Mouse (Mus musculus): ENCODE data around the gene Kdm2b. TPM values are rescaled to one million over a fixed set of nuclear protein-coding genes. Genes with fewer than 3 reads are reported as not detected.

Kdm2b gene
- total and polyA plus RNA-seq, 3 experiments, result 29.2 to 48.9 TPM; not detected in 1

DNA sequence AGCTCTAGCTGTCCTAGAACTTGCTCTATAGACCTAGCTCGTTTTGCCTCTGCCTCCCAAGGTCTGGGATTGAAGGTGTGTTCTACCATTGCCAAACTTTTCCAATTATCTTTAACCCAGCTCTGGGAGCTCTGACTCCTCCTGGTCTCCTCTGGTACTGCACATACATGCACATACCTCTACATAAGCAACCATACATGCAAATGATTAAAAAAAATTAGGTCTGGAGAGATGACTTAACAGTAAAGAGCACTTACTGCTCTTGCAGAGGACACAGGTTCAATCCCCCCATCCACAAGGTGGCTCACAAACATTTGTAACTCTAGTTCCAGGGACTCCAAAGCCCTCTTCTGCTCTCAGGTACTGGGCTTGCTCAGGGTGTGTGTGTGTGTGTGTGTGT is 165.6 kb downstream of the Kdm2b start:
- peaks cover 2 to 17% of the 10 kb centered on the region in 2 experiments for H3K36me3 ChIP-seq (ENCODE audit: control insufficient read depth in 1 of 2, insufficient read depth in 2 of 2, low read length in 2 of 2)
- H3K4me1 ChIP-seq (ENCODE audit: control insufficient read depth in 1 of 2, insufficient read depth in 2 of 2, low read length in 2 of 2), result peaks cover 12 to 17% of the 10 kb centered on the region in 2 experiments
- peak; percentile 54 for DNase-seq (ENCODE audit: low read depth, low spot score)
- H3K9ac ChIP-seq (ENCODE audit: control insufficient read depth, low read depth, low read length, poor library complexity, severe bottlenecking), result no peak overlapping the region
- H3K27ac ChIP-seq (ENCODE audit: control insufficient read depth, low read depth, low read length), result no peak overlapping the region
- no peak overlapping the region for H3K4me3 ChIP-seq (ENCODE audit: control insufficient read depth in 1 of 2, insufficient read depth in 1 of 2, low read depth in 2 of 2, low read length in 2 of 2)
- H3K9me3 ChIP-seq (replicated peaks; ENCODE audit: insufficient read depth, low read length), result no peaks in the 10 kb centered on the region
- peaks cover 8% of the 10 kb centered on the region for H3K79me2 ChIP-seq (ENCODE audit: control insufficient read depth, insufficient read depth, low read length, poor library complexity)
- no peaks in the 10 kb centered on the region for H3K27me3 ChIP-seq (ENCODE audit: control insufficient read depth in 1 of 2, insufficient read depth in 2 of 2, low read length in 2 of 2)
- no peak for TF ChIP-seq RAD21 (IDR thresholded peaks at IDR 0.05; ENCODE audit: low read depth, low read length)
- TF ChIP-seq ZNF384 (IDR thresholded peaks at IDR 0.05; ENCODE audit: low read depth, low read length), result no peak; the same call in 1 of the 2 replicates
- TF ChIP-seq ZMIZ1 (IDR thresholded peaks at IDR 0.05; ENCODE audit: low read depth, low read length), result no peak
- TF ChIP-seq ETS1 (IDR thresholded peaks at IDR 0.05; ENCODE audit: low read depth, low read length), result no peak
- TF ChIP-seq CTCF (IDR thresholded peaks at IDR 0.05 in 2 of 3, conservative IDR thresholded peaks at IDR 0.05 in 1 of 3; ENCODE audit: control insufficient read depth in 1 of 3, insufficient read depth in 1 of 3, low read depth in 2 of 3, low read length in 3 of 3, poor library complexity in 1 of 3, severe bottlenecking in 1 of 3), result peak in 1 of 3 experiments; percentile 34; a peak in 3 of 6 replicates
- peak; percentile 10; the same call in 1 of the 2 replicates for TF ChIP-seq SMC3 (IDR thresholded peaks at IDR 0.05; ENCODE audit: low read depth, low read length)
- no peak for TF ChIP-seq POLR2AphosphoS2 (IDR thresholded peaks at IDR 0.05; ENCODE audit: low read length)
- no peak for TF ChIP-seq TAL1 (IDR thresholded peaks at IDR 0.05; ENCODE audit: low read length)
- TF ChIP-seq MEF2A (IDR thresholded peaks at IDR 0.05; ENCODE audit: extremely low read depth, insufficient replicate concordance, low read depth, low read length, poor library complexity, severe bottlenecking), result no peak
- no peak for TF ChIP-seq ZC3H11A (IDR thresholded peaks at IDR 0.05; ENCODE audit: low read depth, low read length)

DNA sequence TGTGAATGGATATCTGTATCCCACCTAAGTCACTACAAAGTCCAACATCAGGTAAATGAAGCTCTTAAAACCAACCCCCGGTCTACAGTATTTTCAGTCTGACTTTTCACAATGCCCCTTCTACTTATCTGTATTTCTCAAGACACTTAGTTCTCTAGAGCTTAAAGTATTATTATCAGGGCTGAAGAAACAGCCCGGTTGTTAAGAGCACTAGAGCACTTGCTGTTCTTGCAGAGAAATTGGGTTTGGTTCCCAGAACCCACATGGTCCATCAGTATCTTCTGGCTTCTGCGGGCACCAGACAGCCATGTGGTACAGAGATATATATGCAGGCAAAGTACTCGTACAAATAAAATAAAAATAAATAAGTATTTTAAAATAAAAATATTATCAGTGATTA is 167.2 kb downstream of the Kdm2b start:
- Histone ChIP-seq H3K4me3 (ENCODE audit: control insufficient read depth in 1 of 2, insufficient read depth in 1 of 2, low read depth in 2 of 2, low read length in 2 of 2) (no peak overlapping the region), H3K27ac (ENCODE audit: control insufficient read depth, low read depth, low read length) (no peak overlapping the region), H3K27me3 (ENCODE audit: control insufficient read depth in 1 of 2, insufficient read depth in 2 of 2, low read length in 2 of 2) (no peaks in the 10 kb centered on the region), H3K4me1 (ENCODE audit: control insufficient read depth in 1 of 2, insufficient read depth in 2 of 2, low read length in 2 of 2) (peaks cover 12 to 17% of the 10 kb centered on the region in 2 experiments), H3K9ac (ENCODE audit: control insufficient read depth, low read depth, low read length, poor library complexity, severe bottlenecking) (no peak overlapping the region), H3K36me3 (ENCODE audit: control insufficient read depth in 1 of 2, insufficient read depth in 2 of 2, low read length in 2 of 2) (peaks cover 11 to 17% of the 10 kb centered on the region in 2 experiments), H3K79me2 (ENCODE audit: control insufficient read depth, insufficient read depth, low read length, poor library complexity) (peaks cover 8% of the 10 kb centered on the region), H3K9me3 (replicated peaks; ENCODE audit: insufficient read depth, low read length) (no peaks in the 10 kb centered on the region)
- no peak for DNase-seq (ENCODE audit: low read depth, low spot score)
- TF ChIP-seq SIN3A (IDR thresholded peaks at IDR 0.05; ENCODE audit: low read length) (no peak), POLR2A (IDR thresholded peaks at IDR 0.05; ENCODE audit: control insufficient read depth in 1 of 2, insufficient read depth in 1 of 2, low read depth in 1 of 2, low read length in 2 of 2, poor library complexity in 1 of 2) (no peak), ZMIZ1 (IDR thresholded peaks at IDR 0.05; ENCODE audit: low read depth, low read length) (no peak)

DNA sequence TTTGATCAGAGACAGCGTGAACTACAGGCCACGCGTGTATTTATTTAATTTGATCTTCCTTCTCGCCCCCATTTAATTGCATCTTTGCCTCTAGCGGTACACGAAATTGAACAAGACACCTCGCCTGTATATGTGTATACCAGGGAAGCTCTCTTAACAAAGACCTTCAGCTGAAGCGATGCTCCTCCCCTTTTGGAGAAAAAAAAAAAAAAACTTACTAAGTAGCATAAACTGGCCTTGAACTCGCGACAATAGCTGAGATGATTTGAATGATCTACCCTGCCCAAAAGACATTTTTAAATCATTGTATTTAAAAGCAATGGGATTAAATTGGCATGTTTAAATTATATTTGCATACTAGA is 168.1 kb downstream of the Kdm2b start:
- peak overlapping the region; percentile 67 for H3K9ac ChIP-seq (ENCODE audit: control insufficient read depth, low read depth, low read length, poor library complexity, severe bottlenecking)
- peaks cover 12 to 17% of the 10 kb centered on the region in 2 experiments for H3K4me1 ChIP-seq (ENCODE audit: control insufficient read depth in 1 of 2, insufficient read depth in 2 of 2, low read length in 2 of 2)
- H3K27me3 ChIP-seq (ENCODE audit: control insufficient read depth in 1 of 2, insufficient read depth in 2 of 2, low read length in 2 of 2), result no peaks in the 10 kb centered on the region
- DNase-seq (ENCODE audit: low read depth, low spot score), result no peak
- peaks cover 11 to 17% of the 10 kb centered on the region in 2 experiments for H3K36me3 ChIP-seq (ENCODE audit: control insufficient read depth in 1 of 2, insufficient read depth in 2 of 2, low read length in 2 of 2)
- peak overlapping the region; percentile 58 for H3K27ac ChIP-seq (ENCODE audit: control insufficient read depth, low read depth, low read length)
- no peaks in the 10 kb centered on the region for H3K9me3 ChIP-seq (replicated peaks; ENCODE audit: insufficient read depth, low read length)
- H3K4me3 ChIP-seq (ENCODE audit: control insufficient read depth in 1 of 2, insufficient read depth in 1 of 2, low read depth in 2 of 2, low read length in 2 of 2), result peak overlapping the region; percentile 63 to 71
- H3K79me2 ChIP-seq (ENCODE audit: control insufficient read depth, insufficient read depth, low read length, poor library complexity), result peaks cover 8% of the 10 kb centered on the region
- no peak for TF ChIP-seq USF2 (IDR thresholded peaks at IDR 0.05; ENCODE audit: borderline replicate concordance in 1 of 2, insufficient read depth in 1 of 2, low read depth in 1 of 2, low read length in 2 of 2)
- no peak for TF ChIP-seq RAD21 (IDR thresholded peaks at IDR 0.05; ENCODE audit: low read depth, low read length)
- no peak for TF ChIP-seq MAFK (IDR thresholded peaks at IDR 0.05; ENCODE audit: borderline replicate concordance, low read depth, low read length)
- no peak; the same call in 1 of the 2 replicates for TF ChIP-seq POLR2AphosphoS2 (IDR thresholded peaks at IDR 0.05; ENCODE audit: low read length)
- no peak for TF ChIP-seq CHD1 (IDR thresholded peaks at IDR 0.05; ENCODE audit: low read depth, low read length)
- TF ChIP-seq E2F4 (IDR thresholded peaks at IDR 0.05; ENCODE audit: borderline replicate concordance, low read depth, low read length), result no peak
- 0 out of 4 replicates have a peak, but pooled peaks of 1 of the 2 experiments have one; percentile 19 for TF ChIP-seq EP300 (IDR thresholded peaks at IDR 0.05; ENCODE audit: low read depth in 1 of 2, low read length in 2 of 2)
- TF ChIP-seq TCF12 (IDR thresholded peaks at IDR 0.05; ENCODE audit: low read depth, low read length), result no peak
- TF ChIP-seq ZMIZ1 (IDR thresholded peaks at IDR 0.05; ENCODE audit: low read depth, low read length), result 0 out of 2 replicates have a peak, but pooled peaks have one; percentile 27
- no peak for TF ChIP-seq MYB (IDR thresholded peaks at IDR 0.05; ENCODE audit: low read depth, low read length)
- TF ChIP-seq ZKSCAN1 (IDR thresholded peaks at IDR 0.05; ENCODE audit: low read depth, low read length), result no peak; the same call in 1 of the 2 replicates
- TF ChIP-seq BHLHE40 (IDR thresholded peaks at IDR 0.05; ENCODE audit: borderline replicate concordance, low read depth, low read length), result peak; percentile 5; the same call in 1 of the 2 replicates
- TF ChIP-seq USF1 (IDR thresholded peaks at IDR 0.05; ENCODE audit: low read depth, low read length), result no peak
- no peak for TF ChIP-seq ZC3H11A (IDR thresholded peaks at IDR 0.05; ENCODE audit: low read depth, low read length)
- no peak; a peak in 1 of 4 replicates for TF ChIP-seq POLR2A (IDR thresholded peaks at IDR 0.05; ENCODE audit: control insufficient read depth in 1 of 2, insufficient read depth in 1 of 2, low read depth in 1 of 2, low read length in 2 of 2, poor library complexity in 1 of 2)
- no peak for TF ChIP-seq KAT2A (conservative IDR thresholded peaks at IDR 0.05; ENCODE audit: low read depth, low read length)
- no peak for TF ChIP-seq JUND (IDR thresholded peaks at IDR 0.05; ENCODE audit: low read depth, low read length)
- no peak for TF ChIP-seq TAL1 (IDR thresholded peaks at IDR 0.05; ENCODE audit: low read length)

All from MEL (cell line).